In the genomic region with DNA sequence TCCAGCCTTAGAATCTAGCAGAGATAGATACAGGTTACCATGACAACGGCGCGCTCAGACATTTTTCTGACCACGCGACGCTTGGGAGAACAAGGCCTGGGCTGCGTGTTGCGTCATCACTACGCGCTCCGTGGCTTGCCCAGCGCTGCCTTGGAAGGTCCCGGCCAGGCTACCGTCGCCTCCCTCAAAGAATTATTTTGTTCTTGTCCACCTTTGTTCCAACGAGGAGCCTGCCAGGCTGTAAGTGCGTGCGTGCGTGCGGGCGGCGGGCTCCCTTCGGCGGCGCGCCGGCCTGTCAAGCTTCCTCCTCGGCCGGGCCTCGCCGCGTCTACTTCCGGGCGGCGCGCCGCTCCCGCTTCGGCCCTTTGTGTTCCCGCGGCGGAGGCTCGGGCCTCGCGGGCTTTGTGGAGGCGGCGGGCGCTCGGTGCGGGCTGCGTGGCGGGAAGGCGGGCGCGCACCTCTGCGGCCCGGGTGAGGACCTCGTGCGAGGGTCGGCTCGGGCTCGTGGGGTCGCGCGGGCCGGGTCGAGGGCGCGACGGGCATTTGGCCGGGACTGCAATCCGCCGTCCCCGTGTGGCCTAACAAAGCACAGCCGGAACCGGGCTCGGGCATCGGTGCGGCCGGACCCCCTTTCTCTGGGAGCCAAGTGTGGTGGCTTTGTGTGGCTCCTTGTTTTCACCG, we compare ENCODE assay signal across 7 mouse cellular contexts. TPM values are rescaled to one million over a fixed set of nuclear protein-coding genes. Genes with fewer than 3 reads are reported as not detected.
A peak's percentile ranks its signal among the peaks of the same experiment; 100 is the strongest.
DNase-seq lines count a peak whose midpoint lies in the region; ATAC-seq lines count a peak whose summit lies in the region.

A gene (plus strand): TSS at position 93 of the 681 bp plus-strand sequence.

- H3K4me2 ChIP-seq in intestine, embryonic 15.5 days (replicated peaks) = peak within 1 kb of the TSS; percentile 64

- no peaks in the 10 kb centered on the region for H3K9me3 ChIP-seq in intestine, embryonic 15.5 days
- H3K9me3 ChIP-seq in midbrain, embryonic 10.5 days (replicated peaks) = no peaks in the 10 kb centered on the region

- peak within 1 kb of the TSS; percentile 96 for H3K27ac ChIP-seq in intestine, embryonic 15.5 days
- peak within 1 kb of the TSS; percentile 100 for H3K27ac ChIP-seq in midbrain, embryonic 10.5 days (replicated peaks)

- ATAC-seq in intestine, embryonic 15.5 days = peak; percentile 96

- H3K4me1 ChIP-seq in intestine, embryonic 15.5 days (replicated peaks) = peaks cover 4% of the 10 kb centered on the region; the same call in 1 of the 2 replicates
- H3K4me1 ChIP-seq in midbrain, embryonic 10.5 days = peaks cover 15% of the 10 kb centered on the region

- H3K9ac ChIP-seq in intestine, embryonic 15.5 days = peak within 1 kb of the TSS; percentile 94

- H3K27me3 ChIP-seq in intestine, embryonic 15.5 days (replicated peaks) = no peaks in the 10 kb centered on the region
- H3K27me3 ChIP-seq in midbrain, embryonic 10.5 days (ENCODE audit: low read depth, poor library complexity, severe bottlenecking) = no peaks in the 10 kb centered on the region

- H3K36me3 ChIP-seq in intestine, embryonic 15.5 days = peaks cover 15% of the 10 kb centered on the region
- H3K36me3 ChIP-seq in midbrain, embryonic 10.5 days = peaks cover 39% of the 10 kb centered on the region

- peak within 1 kb of the TSS; percentile 78 for H3K4me3 ChIP-seq in intestine, embryonic 15.5 days (replicated peaks)
- H3K4me3 ChIP-seq in midbrain, embryonic 10.5 days = peak within 1 kb of the TSS; percentile 84

- intact Hi-C loops in gastrocnemius, postnatal 36 days (cut with DNase I) = no loop called here
- intact Hi-C loops in left cerebral cortex, postnatal 25 days (cut with DNase I) = no loop called here

- WGBS in intestine, embryonic 15.5 days = under 1% methylated on average over 81 of the region's 81 CpGs
- under 1% methylated on average over 81 of the region's 81 CpGs for WGBS in midbrain, embryonic 10.5 days

- peak; percentile 93 for DNase-seq in adrenal gland, adult 2 months
- DNase-seq in embryo, embryonic 11.5 days (ENCODE audit: low read depth, low spot score) = peak; percentile 91
- peak; percentile 78 to 88 for DNase-seq in gastrocnemius, postnatal 36 days
- peak; percentile 97 for DNase-seq in left cerebral cortex, postnatal 25 days (ENCODE audit: low spot score in 2 of 2)
- DNase-seq in midbrain, embryonic 10.5 days (ENCODE audit: low spot score) = peak; percentile 92
- peak; percentile 93 for DNase-seq in right cerebral cortex, postnatal 4 days

RNA-seq across cellular contexts. Expression of the gene that starts here (rescaled TPM):
- 10 to 100 TPM; 27.4 to 35.1 TPM for total RNA-seq in adrenal gland, adult 2 months (2021)
- 2.5 and 3.5 TPM in 2 replicates for polyA plus RNA-seq in adrenal gland, adult 2 months (2012; rRNA removed)
- 1 to 10 TPM; 7.4 to 9.4 TPM for total RNA-seq in gastrocnemius, postnatal 36 days (2021)
- 46.7 and 56.4 TPM in 2 replicates for polyA plus RNA-seq in intestine, embryonic 15.5 days (2015; fragmentation: Nextera tagmentation; extraction: Ambion mirVana)
- total RNA-seq in left cerebral cortex, postnatal 25 days (2021) = 10 to 100 TPM; 39.8 to 41.7 TPM
- polyA plus RNA-seq in midbrain, embryonic 10.5 days (2016; fragmentation: Nextera tagmentation; extraction: Ambion mirVana) = 116 and 118 TPM in 2 replicates

Comparison
In these comparisons a context has a peak if more than half of its experiments do, and no peak if none do; other contexts are left out.
1. Peak in every context shown above with its lines: DNase-seq, ATAC-seq, H3K4me3 ChIP-seq and H3K27ac ChIP-seq.
2. RNA of the gene that starts here (polyA plus RNA-seq): 116 to 118 TPM in midbrain, embryonic 10.5 days and 46.7 to 56.4 TPM in intestine, embryonic 15.5 days; 2.5 to 3.5 TPM in adrenal gland, adult 2 months; every median in the first group is over 10 times any median in the second.